Mouse (Mus musculus) forebrain, embryonic 15.5 days (tissue): Measurements from ENCODE around the gene Upp1. TPM values are rescaled to one million over a fixed set of nuclear protein-coding genes. Genes with fewer than 3 reads are reported as not detected.
A peak's percentile ranks its signal among the peaks of the same experiment; 100 is the strongest.

ENCODE experiments used
- ATAC-seq: fragments of 200-750 bp; cut with Nextera tagmentation; replicated peaks from 2 replicates; pipeline ENCODE4 v1.8.0; 2017; ENCODE audit warnings: mild to moderate bottlenecking, moderate TSS enrichment, moderate library complexity
- H3K27ac ChIP-seq: fragments of 300-500 bp; sonication (generic); replicated peaks from 2 replicates; pipeline ENCODE4 v1.5.1; 2015; ENCODE audit warnings: mild to moderate bottlenecking, inconsistent platforms
- H3K27me3 ChIP-seq: fragments of 300-500 bp; sonication (generic); 2 replicates; pipeline ENCODE4 v1.6.1; 2015; ENCODE audit warnings: inconsistent platforms
- H3K36me3 ChIP-seq: fragments of 300-500 bp; sonication (generic); 2 replicates; pipeline ENCODE4 v1.6.1; 2015; ENCODE audit warnings: mild to moderate bottlenecking, inconsistent platforms
- H3K4me1 ChIP-seq: fragments of 300-500 bp; sonication (generic); 2 replicates; pipeline ENCODE4 v1.6.1; 2015; ENCODE audit warnings: inconsistent platforms
- H3K4me2 ChIP-seq: fragments of 300-500 bp; sonication (generic); replicated peaks from 2 replicates; pipeline ENCODE4 v1.6.1; 2015; ENCODE audit warnings: mild to moderate bottlenecking, inconsistent platforms
- H3K4me3 ChIP-seq: fragments of 300-500 bp; sonication (generic); 2 replicates; pipeline ENCODE4 v1.5.1; 2015; ENCODE audit warnings: mild to moderate bottlenecking, inconsistent platforms
- H3K9ac ChIP-seq: fragments of 300-500 bp; sonication (generic); replicated peaks from 2 replicates; pipeline ENCODE4 v1.6.1; 2015; ENCODE audit warnings: mild to moderate bottlenecking, inconsistent platforms
- H3K9me3 ChIP-seq: fragments of 300-500 bp; sonication (generic); 2 replicates; pipeline ENCODE4 v1.6.1; 2016; ENCODE audit warnings: inconsistent platforms
- WGBS: fragments of 180-500 bp; shearing (Covaris S2); methylation state at CpG from one replicate; pipeline ENCODE4 v1.1.7; 2015; ENCODE audit warnings: mixed read lengths; 5-methylcytosine and 5-hydroxymethylcytosine counted together
- polyA plus RNA-seq: library from polyadenylated mRNA; unstranded; fragments of >200 nt; fragmentation: Nextera tagmentation; extraction: Ambion mirVana; gene quantifications from 2 replicates; pipeline ENCODE4 v1.2.1, GENCODE M21; 2015

Upp1 gene
- 1.6 and 1.8 TPM in 2 replicates for polyA plus RNA-seq

- no peaks in the 10 kb centered on the region for H3K36me3 ChIP-seq
- H3K4me3 ChIP-seq, result peak within 1 kb of the TSS; percentile 44
- H3K27me3 ChIP-seq, result peaks cover 20% of the 10 kb centered on the region
- peak within 1 kb of the TSS; percentile 25; the same call in 1 of the 2 replicates for H3K9ac ChIP-seq
- peaks cover 25% of the 10 kb centered on the region for H3K4me1 ChIP-seq
- H3K27ac ChIP-seq, result no peak within 1 kb of the TSS
- WGBS, result 2% methylated on average over 7 of the region's 7 CpGs
- H3K4me2 ChIP-seq, result peak within 1 kb of the TSS; percentile 94
- no peak for ATAC-seq
- no peaks in the 10 kb centered on the region for H3K9me3 ChIP-seq
Measured at GRCm38 (mm10) chr11:9118050-9118420, at the start of gene Upp1. TSS of gene Upp1 (plus strand) at chr11:9118103.

DNA sequence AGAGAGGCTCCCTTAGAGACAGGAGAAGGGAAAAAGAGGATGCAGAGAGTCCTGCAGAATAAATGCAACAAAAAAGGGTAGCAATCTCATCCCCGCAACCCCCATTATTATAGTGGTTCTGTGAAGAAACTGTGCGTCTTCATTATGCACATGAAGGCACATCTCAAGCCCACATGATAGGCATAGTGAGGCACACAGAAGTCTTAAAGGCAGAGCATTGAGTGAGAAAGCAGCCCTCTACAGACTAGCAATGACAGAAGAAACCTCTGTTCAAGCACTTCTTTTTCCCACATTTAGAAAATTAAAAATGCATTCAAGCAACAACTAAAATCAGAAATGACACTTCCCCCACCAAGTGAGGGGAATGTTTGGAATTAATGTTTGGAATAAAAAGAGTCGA, 41.5 kb upstream of the Upp1 start:
- Histone ChIP-seq H3K9me3 (no peaks in the 10 kb centered on the region), H3K4me1 (no peaks in the 10 kb centered on the region), H3K4me3 (no peak overlapping the region), H3K4me2 (no peak overlapping the region), H3K9ac (no peak overlapping the region), H3K27me3 (no peaks in the 10 kb centered on the region), H3K27ac (no peak overlapping the region), H3K36me3 (no peaks in the 10 kb centered on the region)
- WGBS, result 97% methylated on average over 3 of the region's 3 CpGs
- ATAC-seq, result no peak

GRCm38 (mm10) chr11:9113189-9113588, 4.7 kb upstream of the Upp1 start:
- no peak for ATAC-seq
- Histone ChIP-seq H3K27ac (no peak overlapping the region), H3K4me1 (peaks cover 9% of the 10 kb centered on the region), H3K4me3 (no peak overlapping the region), H3K36me3 (no peaks in the 10 kb centered on the region), H3K27me3 (peaks cover 9% of the 10 kb centered on the region), H3K9ac (no peak overlapping the region), H3K9me3 (no peaks in the 10 kb centered on the region), H3K4me2 (no peak overlapping the region)
- WGBS, result 77% methylated on average over 2 of the region's 2 CpGs

DNA sequence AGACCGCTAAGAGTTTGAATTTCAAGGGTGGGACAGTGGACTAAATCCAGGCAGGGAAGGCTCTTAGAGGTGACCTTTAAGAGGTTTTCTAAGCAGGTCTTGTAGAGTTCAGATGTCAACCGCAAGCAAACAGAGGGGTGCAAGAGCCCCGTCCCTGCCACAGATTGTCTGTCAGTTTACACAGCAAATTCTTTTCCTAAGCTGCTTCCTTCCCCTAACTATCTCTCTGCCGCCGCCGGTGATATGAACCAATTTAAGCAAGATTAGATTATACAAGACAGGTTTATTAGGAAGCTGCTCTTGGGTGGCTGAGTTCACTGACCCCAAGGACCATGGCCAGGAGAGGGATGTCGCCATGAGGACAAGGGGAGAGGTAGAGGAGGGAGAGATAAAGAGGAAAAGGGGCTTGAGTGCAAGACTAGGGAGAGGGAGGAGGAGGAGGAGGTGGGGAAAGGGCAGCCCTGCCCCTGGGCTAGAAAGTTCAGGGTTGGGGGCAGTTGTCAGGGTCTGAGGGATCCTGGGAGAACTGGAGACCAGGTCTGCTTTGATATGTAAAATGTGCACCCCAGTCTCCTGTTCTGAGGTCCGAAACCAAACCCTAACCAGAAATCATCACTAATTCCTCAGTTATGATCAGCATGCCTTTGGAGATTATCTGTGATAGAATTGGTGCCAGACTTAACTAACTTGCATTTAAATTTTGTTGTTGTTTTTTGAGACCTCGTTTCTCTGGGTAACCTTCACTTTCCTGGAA, 2.4 kb upstream of the Upp1 start:
- Histone ChIP-seq H3K4me1 (peaks cover 25% of the 10 kb centered on the region), H3K36me3 (no peaks in the 10 kb centered on the region), H3K4me2 (no peak overlapping the region), H3K9ac (no peak overlapping the region), H3K4me3 (no peak overlapping the region), H3K9me3 (no peaks in the 10 kb centered on the region), H3K27ac (no peak overlapping the region), H3K27me3 (peaks cover 20% of the 10 kb centered on the region)
- 17% methylated on average over 9 of the region's 9 CpGs for WGBS
- no peak for ATAC-seq

GRCm38 (mm10) chr11:9116121-9116520, 1.8 kb upstream of the Upp1 start:
- H3K9me3 ChIP-seq, result no peaks in the 10 kb centered on the region
- 2% methylated on average over 10 of the region's 10 CpGs for WGBS
- no peaks in the 10 kb centered on the region for H3K36me3 ChIP-seq
- H3K27me3 ChIP-seq, result peaks cover 20% of the 10 kb centered on the region
- H3K4me1 ChIP-seq, result peaks cover 25% of the 10 kb centered on the region
- no peak for ATAC-seq
- no peak overlapping the region for H3K9ac ChIP-seq
- H3K4me3 ChIP-seq, result no peak overlapping the region
- no peak overlapping the region for H3K4me2 ChIP-seq
- H3K27ac ChIP-seq, result no peak overlapping the region

DNA sequence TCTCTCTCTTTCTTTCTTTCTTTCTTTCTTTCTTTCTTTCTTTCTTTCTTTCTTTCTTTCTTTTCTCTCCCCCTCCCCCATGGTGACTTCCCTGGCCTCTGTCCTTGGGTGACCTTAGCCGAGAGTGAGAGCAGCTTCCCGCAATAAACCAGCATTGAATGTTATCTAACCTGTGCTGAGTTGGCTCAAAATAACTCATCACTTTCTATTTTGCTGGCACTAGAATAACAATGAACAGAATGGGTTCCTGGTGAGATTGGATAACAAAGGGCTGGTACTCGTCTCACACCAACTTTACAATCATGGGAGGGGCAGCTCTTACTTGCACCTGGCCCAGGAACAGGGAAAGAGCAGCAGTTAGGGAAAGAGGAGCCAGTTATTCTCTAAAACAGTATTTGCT, 987 bp upstream of the Upp1 start:
- H3K27me3 ChIP-seq, result peaks cover 20% of the 10 kb centered on the region
- no peak overlapping the region for H3K4me2 ChIP-seq
- 5% methylated on average over 3 of the region's 3 CpGs for WGBS
- peaks cover 25% of the 10 kb centered on the region for H3K4me1 ChIP-seq
- no peak overlapping the region for H3K27ac ChIP-seq
- no peaks in the 10 kb centered on the region for H3K9me3 ChIP-seq
- no peak overlapping the region for H3K4me3 ChIP-seq
- H3K36me3 ChIP-seq, result no peaks in the 10 kb centered on the region
- H3K9ac ChIP-seq, result no peak overlapping the region
- ATAC-seq, result no peak

DNA sequence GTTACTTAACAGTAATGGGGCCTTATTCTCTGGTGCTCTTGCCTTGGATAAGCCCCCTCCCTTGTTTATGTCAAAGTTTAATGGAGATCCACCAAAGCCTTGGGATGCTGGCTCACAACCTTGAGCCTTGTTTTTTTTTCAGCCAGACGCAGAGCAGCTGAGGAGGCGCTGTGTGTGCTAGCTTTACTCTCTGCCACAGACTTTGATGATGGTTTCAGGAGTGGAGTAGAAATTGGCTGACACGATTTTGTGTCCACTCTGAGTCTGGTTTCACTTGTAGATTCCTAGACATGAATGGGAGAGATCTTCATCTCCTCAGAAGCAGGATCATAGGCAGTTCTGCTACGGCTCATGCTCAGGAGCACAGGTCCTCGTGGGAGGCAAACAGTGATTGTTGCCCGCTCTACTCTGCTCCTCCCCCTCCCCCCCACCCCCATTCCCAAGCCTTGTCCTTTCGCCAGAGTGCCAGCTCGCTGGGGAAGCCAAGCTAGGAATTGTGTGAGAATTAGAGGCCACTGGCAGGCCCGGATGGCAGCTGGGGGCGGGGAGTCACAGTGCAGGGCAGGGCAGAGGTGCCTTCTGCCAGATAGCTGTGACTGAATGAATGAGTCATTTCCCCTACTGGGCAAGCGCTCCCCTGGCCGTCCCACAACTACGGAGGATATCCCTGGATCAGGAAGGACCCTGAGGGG, 399 bp upstream of the Upp1 start:
- no peak overlapping the region for H3K27ac ChIP-seq
- H3K4me2 ChIP-seq, result peak overlapping the region; percentile 94
- no peaks in the 10 kb centered on the region for H3K9me3 ChIP-seq
- H3K4me1 ChIP-seq, result peaks cover 25% of the 10 kb centered on the region
- H3K36me3 ChIP-seq, result no peaks in the 10 kb centered on the region
- ATAC-seq, result peak; percentile 57; the same call in 1 of the 2 replicates
- WGBS, result under 1% methylated on average over 13 of the region's 13 CpGs
- peak overlapping the region; percentile 44 for H3K4me3 ChIP-seq
- 0 out of 2 replicates have a peak overlapping the region, but pooled peaks have one; percentile 4 for H3K9ac ChIP-seq
- H3K27me3 ChIP-seq, result peaks cover 20% of the 10 kb centered on the region

DNA sequence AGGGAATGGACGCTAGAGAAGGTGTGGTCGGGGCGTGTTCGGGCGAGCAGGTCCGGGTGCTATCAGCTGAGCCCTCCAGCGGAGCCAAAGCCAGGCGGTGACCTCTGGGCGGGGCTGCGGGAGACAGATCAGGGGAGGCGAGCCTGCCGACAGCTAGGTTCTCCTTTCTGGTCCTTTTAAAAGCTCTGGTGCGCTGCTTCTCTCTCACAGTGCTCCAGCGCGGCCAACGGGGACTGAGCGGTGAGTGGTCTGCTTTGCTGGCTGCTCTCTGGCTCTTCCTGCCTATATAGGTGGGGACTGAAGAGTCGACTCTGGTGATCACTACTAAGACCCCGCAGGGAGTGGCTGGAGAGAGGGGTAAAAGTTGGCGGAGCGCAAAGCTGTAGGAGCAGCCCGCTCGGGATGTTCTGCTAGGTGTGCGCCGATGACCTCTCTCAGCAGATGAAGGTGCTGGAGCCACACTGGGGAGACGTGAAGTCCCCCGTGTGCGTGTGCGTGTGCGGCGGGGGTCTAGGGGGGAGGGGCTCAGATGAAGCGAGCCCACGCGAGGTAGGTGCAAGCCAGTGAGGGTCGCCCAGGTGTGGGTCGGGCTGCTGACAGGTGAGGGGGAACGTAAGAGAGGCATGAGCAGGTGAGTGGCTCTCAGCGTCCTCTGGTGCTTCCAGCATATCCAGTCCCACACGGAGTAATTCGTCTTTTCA, 668 bp downstream of the Upp1 start:
- Histone ChIP-seq H3K4me1 (peaks cover 25% of the 10 kb centered on the region), H3K27me3 (peaks cover 20% of the 10 kb centered on the region), H3K9ac (peak overlapping the region; percentile 25; the same call in 1 of the 2 replicates), H3K9me3 (no peaks in the 10 kb centered on the region), H3K4me3 (peak overlapping the region; percentile 44), H3K4me2 (peak overlapping the region; percentile 94), H3K27ac (no peak overlapping the region), H3K36me3 (no peaks in the 10 kb centered on the region)
- under 1% methylated on average over 40 of the region's 40 CpGs for WGBS
- ATAC-seq, result peak; percentile 37

GRCm38 (mm10) chr11:9119231-9120020, 1.5 kb downstream of the Upp1 start:
- peaks cover 20% of the 10 kb centered on the region for H3K27me3 ChIP-seq
- WGBS, result 2% methylated on average over 22 of the region's 22 CpGs

DNA sequence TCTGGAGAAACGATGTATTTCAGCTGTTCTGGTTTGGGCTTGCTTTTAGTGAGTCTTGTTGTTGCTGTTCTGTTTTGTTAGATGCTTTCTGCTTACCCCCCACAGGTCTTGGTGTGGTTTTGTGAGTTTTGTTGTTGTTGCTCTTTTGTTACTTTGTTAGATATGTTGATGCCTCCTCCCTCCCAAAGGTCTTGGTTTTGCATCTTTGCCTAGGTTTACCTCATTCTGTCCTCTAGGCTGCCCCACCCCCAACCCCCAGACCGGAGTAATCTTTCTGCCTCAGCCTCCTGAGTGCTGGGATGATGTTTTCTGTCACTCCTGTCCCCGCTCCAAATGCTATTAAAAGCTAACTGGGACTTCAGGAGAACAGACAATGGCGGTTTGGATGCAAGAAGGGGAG, 4.4 kb downstream of the Upp1 start:
- 77% methylated on average over 4 of the region's 4 CpGs for WGBS
- peaks cover 25% of the 10 kb centered on the region for H3K4me1 ChIP-seq
- H3K27me3 ChIP-seq, result peaks cover 11% of the 10 kb centered on the region
- H3K36me3 ChIP-seq, result no peaks in the 10 kb centered on the region
- H3K4me3 ChIP-seq, result no peak overlapping the region
- H3K9ac ChIP-seq, result no peak overlapping the region
- H3K4me2 ChIP-seq, result no peak overlapping the region
- no peak for ATAC-seq
- no peaks in the 10 kb centered on the region for H3K9me3 ChIP-seq
- H3K27ac ChIP-seq, result no peak overlapping the region

More at GRCm38 (mm10) chr11:9119231-9120020, 1.5 kb downstream of the Upp1 start:
- Histone ChIP-seq H3K9ac (no peak overlapping the region), H3K9me3 (no peaks in the 10 kb centered on the region), H3K4me2 (peak overlapping the region; percentile 94), H3K4me3 (peak overlapping the region; percentile 44), H3K36me3 (no peaks in the 10 kb centered on the region), H3K27ac (no peak overlapping the region), H3K4me1 (peaks cover 25% of the 10 kb centered on the region)
- no peak for ATAC-seq

DNA sequence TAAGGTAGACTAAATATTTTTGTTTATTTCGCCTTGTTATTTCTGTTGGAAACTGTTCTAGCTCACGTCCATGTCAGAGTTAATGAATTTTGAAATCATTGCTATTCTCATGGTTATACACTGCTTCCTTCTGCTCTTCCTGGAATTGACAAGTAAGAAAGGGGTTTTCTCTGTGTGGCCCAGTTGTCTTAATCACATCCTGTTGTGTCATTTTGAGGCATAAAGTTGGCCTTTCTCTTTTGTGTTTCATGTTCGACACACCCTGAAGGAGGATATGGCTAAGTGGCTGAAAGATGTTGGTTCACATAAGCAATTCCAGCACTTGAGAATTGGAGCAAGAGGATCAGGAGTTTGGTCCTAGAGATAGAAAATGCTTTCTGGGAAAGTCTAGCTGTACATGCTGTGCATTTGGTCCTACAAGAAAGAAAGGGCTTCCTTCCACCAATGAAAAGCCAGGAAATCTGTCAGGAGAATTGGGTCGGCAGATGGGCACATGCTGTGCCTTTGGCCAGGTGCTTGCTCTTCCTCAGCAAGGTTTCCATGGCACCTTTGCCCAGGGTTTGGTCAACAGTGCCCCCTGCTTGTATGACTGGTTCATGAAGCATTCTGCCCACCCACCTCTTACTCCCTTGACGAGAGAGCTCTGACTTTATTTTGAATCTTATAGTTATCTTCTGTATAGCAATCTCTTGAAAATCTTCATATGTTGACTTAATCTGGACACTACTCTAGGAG, 8.6 kb downstream of the Upp1 start:
- no peak overlapping the region for H3K4me3 ChIP-seq
- H3K27me3 ChIP-seq, result no peaks in the 10 kb centered on the region
- no peak overlapping the region for H3K9ac ChIP-seq
- WGBS, result 80% methylated on average over 5 of the region's 5 CpGs
- H3K27ac ChIP-seq, result no peak overlapping the region
- H3K9me3 ChIP-seq, result no peaks in the 10 kb centered on the region
- H3K36me3 ChIP-seq, result no peaks in the 10 kb centered on the region
- H3K4me1 ChIP-seq, result no peaks in the 10 kb centered on the region
- no peak overlapping the region for H3K4me2 ChIP-seq
- ATAC-seq, result no peak
